Mouse (Mus musculus): ENCODE measurements at regions not wholly inside any gene's neighbourhood (a gene's known extent, or its start where the extent isn't known, plus 50 kb on each side); places are given as distances from the start of the nearest gene placed in this dataset.

- H3K4me2 ChIP-seq (ENCODE audit: low read depth), result no peak overlapping the region
- H3ac ChIP-seq (ENCODE audit: control insufficient read depth, insufficient read length), result no peak overlapping the region
- H3K4me3 ChIP-seq, result no peak overlapping the region
- no peak for TF ChIP-seq E2F4 (IDR thresholded peaks at IDR 0.05; ENCODE audit: insufficient read depth)
- no peak for TF ChIP-seq USF1 (IDR thresholded peaks at IDR 0.05; ENCODE audit: low read depth)
- no peak for TF ChIP-seq MYOD1 (IDR thresholded peaks at IDR 0.05; ENCODE audit: control insufficient read depth in 1 of 3, insufficient read length in 2 of 3, low read depth in 2 of 3)
- TF ChIP-seq TCF12 (IDR thresholded peaks at IDR 0.05; ENCODE audit: insufficient read depth, poor library complexity, severe bottlenecking), result no peak
- TF ChIP-seq MYOG (IDR thresholded peaks at IDR 0.05; ENCODE audit: control insufficient read depth in 1 of 3, insufficient read depth in 1 of 3, insufficient read length in 2 of 3, low read depth in 2 of 3), result no peak
- no peak for TF ChIP-seq POLR2AphosphoS2 (IDR thresholded peaks at IDR 0.05; ENCODE audit: insufficient read length, low read depth)
- TF ChIP-seq CEBPB (IDR thresholded peaks at IDR 0.05; ENCODE audit: insufficient read depth, poor library complexity, severe bottlenecking), result no peak
- no peak for TF ChIP-seq MAX (IDR thresholded peaks at IDR 0.05; ENCODE audit: low read depth)
- TF ChIP-seq POLR2A (IDR thresholded peaks at IDR 0.05; ENCODE audit: insufficient read length, low read depth), result no peak
- no peak for TF ChIP-seq SRF (IDR thresholded peaks at IDR 0.05; ENCODE audit: control insufficient read depth, insufficient read length, low read depth)
- no peak for TF ChIP-seq TCF3 (IDR thresholded peaks at IDR 0.05; ENCODE audit: insufficient read length, low read depth)
- no peaks in the 10 kb centered on the region for H3K27me3 ChIP-seq (ENCODE audit: control insufficient read depth, insufficient read depth, insufficient read length)
- H3K79me2 ChIP-seq (ENCODE audit: control insufficient read depth, insufficient read depth), result no peaks in the 10 kb centered on the region
- H3K36me3 ChIP-seq (ENCODE audit: control insufficient read depth, insufficient read depth), result no peaks in the 10 kb centered on the region
Observed at GRCm38 (mm10) chr2:11375726-11376454, 178.0 kb downstream of the Pfkfb3 start.

- Histone ChIP-seq H3K27me3 (ENCODE audit: control insufficient read depth, insufficient read depth, insufficient read length) (no peaks in the 10 kb centered on the region), H3ac (ENCODE audit: control insufficient read depth, insufficient read length) (no peak overlapping the region), H3K79me2 (ENCODE audit: control insufficient read depth, insufficient read depth) (no peaks in the 10 kb centered on the region), H3K36me3 (ENCODE audit: control insufficient read depth, insufficient read depth) (no peaks in the 10 kb centered on the region), H3K4me3 (no peak overlapping the region), H3K4me2 (ENCODE audit: low read depth) (peak overlapping the region; percentile 31)
- TF ChIP-seq TCF12 (IDR thresholded peaks at IDR 0.05; ENCODE audit: insufficient read depth, poor library complexity, severe bottlenecking), result no peak
- TF ChIP-seq CEBPB (IDR thresholded peaks at IDR 0.05; ENCODE audit: insufficient read depth, poor library complexity, severe bottlenecking), result 0 out of 2 replicates have a peak, but pooled peaks have one; percentile 10
- TF ChIP-seq MYOD1 (IDR thresholded peaks at IDR 0.05; ENCODE audit: control insufficient read depth in 1 of 3, insufficient read length in 2 of 3, low read depth in 2 of 3), result no peak
Observed at GRCm38 (mm10) chr2:11375092-11375491, 178.8 kb downstream of the Pfkfb3 start.

- no peak for TF ChIP-seq TCF3 (IDR thresholded peaks at IDR 0.05; ENCODE audit: insufficient read length, low read depth)
- no peak for TF ChIP-seq USF1 (IDR thresholded peaks at IDR 0.05; ENCODE audit: low read depth)
- TF ChIP-seq POLR2A (IDR thresholded peaks at IDR 0.05; ENCODE audit: insufficient read length, low read depth), result no peak
- Histone ChIP-seq H3K27me3 (ENCODE audit: control insufficient read depth, insufficient read depth, insufficient read length) (no peaks in the 10 kb centered on the region), H3K4me2 (ENCODE audit: low read depth) (no peak overlapping the region), H3K4me3 (no peak overlapping the region), H3K36me3 (ENCODE audit: control insufficient read depth, insufficient read depth) (no peaks in the 10 kb centered on the region), H3K79me2 (ENCODE audit: control insufficient read depth, insufficient read depth) (no peaks in the 10 kb centered on the region), H3ac (ENCODE audit: control insufficient read depth, insufficient read length) (no peak overlapping the region)
Observed at GRCm38 (mm10) chr2:11370273-11370672, 183.6 kb downstream of the Pfkfb3 start.

- Histone ChIP-seq H3K79me2 (ENCODE audit: control insufficient read depth, insufficient read depth) (no peaks in the 10 kb centered on the region), H3K36me3 (ENCODE audit: control insufficient read depth, insufficient read depth) (no peaks in the 10 kb centered on the region), H3K27me3 (ENCODE audit: control insufficient read depth, insufficient read depth, insufficient read length) (no peaks in the 10 kb centered on the region), H3ac (ENCODE audit: control insufficient read depth, insufficient read length) (no peak overlapping the region), H3K4me2 (ENCODE audit: low read depth) (no peak overlapping the region), H3K4me3 (no peak overlapping the region)
- TF ChIP-seq TCF12 (IDR thresholded peaks at IDR 0.05; ENCODE audit: insufficient read depth, poor library complexity, severe bottlenecking) (no peak), REST (IDR thresholded peaks at IDR 0.05; ENCODE audit: insufficient read depth, insufficient read length) (no peak), E2F4 (IDR thresholded peaks at IDR 0.05; ENCODE audit: insufficient read depth) (no peak)
Observed at GRCm38 (mm10) chr2:11367319-11367718, 186.6 kb downstream of the Pfkfb3 start.

GRCm38 (mm10) chr2:11365815-11366214 lies 188.1 kb downstream of the Pfkfb3 start:
- no peaks in the 10 kb centered on the region for H3K36me3 ChIP-seq (ENCODE audit: control insufficient read depth, insufficient read depth)
- H3K27me3 ChIP-seq (ENCODE audit: control insufficient read depth, insufficient read depth, insufficient read length), result no peaks in the 10 kb centered on the region
- no peak overlapping the region for H3ac ChIP-seq (ENCODE audit: control insufficient read depth, insufficient read length)
- H3K4me3 ChIP-seq, result no peak overlapping the region
- no peak for TF ChIP-seq REST (IDR thresholded peaks at IDR 0.05; ENCODE audit: insufficient read depth, insufficient read length)
- no peak for TF ChIP-seq USF1 (IDR thresholded peaks at IDR 0.05; ENCODE audit: low read depth)
- no peak for TF ChIP-seq POLR2A (IDR thresholded peaks at IDR 0.05; ENCODE audit: insufficient read length, low read depth)
- no peak for TF ChIP-seq MAX (IDR thresholded peaks at IDR 0.05; ENCODE audit: low read depth)
- TF ChIP-seq POLR2AphosphoS2 (IDR thresholded peaks at IDR 0.05; ENCODE audit: insufficient read length, low read depth), result no peak
- no peak for TF ChIP-seq MYOD1 (IDR thresholded peaks at IDR 0.05; ENCODE audit: control insufficient read depth in 1 of 3, insufficient read length in 2 of 3, low read depth in 2 of 3)
- TF ChIP-seq E2F4 (IDR thresholded peaks at IDR 0.05; ENCODE audit: insufficient read depth), result no peak
- TF ChIP-seq TCF12 (IDR thresholded peaks at IDR 0.05; ENCODE audit: insufficient read depth, poor library complexity, severe bottlenecking), result no peak
- TF ChIP-seq TCF3 (IDR thresholded peaks at IDR 0.05; ENCODE audit: insufficient read length, low read depth), result no peak
- no peak for TF ChIP-seq MYOG (IDR thresholded peaks at IDR 0.05; ENCODE audit: control insufficient read depth in 1 of 3, insufficient read depth in 1 of 3, insufficient read length in 2 of 3, low read depth in 2 of 3)
- TF ChIP-seq CEBPB (IDR thresholded peaks at IDR 0.05; ENCODE audit: insufficient read depth, poor library complexity, severe bottlenecking), result no peak
- TF ChIP-seq SRF (IDR thresholded peaks at IDR 0.05; ENCODE audit: control insufficient read depth, insufficient read length, low read depth), result no peak
- no peaks in the 10 kb centered on the region for H3K79me2 ChIP-seq (ENCODE audit: control insufficient read depth, insufficient read depth)
- H3K4me2 ChIP-seq (ENCODE audit: low read depth), result peak overlapping the region; percentile 3
